Mouse (Mus musculus) liver, embryonic 11.5 days (tissue): ENCODE results near the gene Dact3. TPM values are rescaled to one million over a fixed set of nuclear protein-coding genes. Genes with fewer than 3 reads are reported as not detected.

Experiments
- ATAC-seq: fragments of 200-750 bp; cut with Nextera tagmentation; replicated peaks from 2 replicates; pipeline ENCODE4 v1.8.0; 2017; ENCODE audit warnings: moderate number of reproducible peaks, mild to moderate bottlenecking, moderate TSS enrichment, moderate library complexity; ENCODE audit not compliant: low FRiP score
- DNase-seq: peaks from one replicate; pipeline ENCODE4 v3.0.0-alpha.2; 2017; ENCODE audit warnings: low spot score
- H3K27ac ChIP-seq: fragments of 300-500 bp; sonication (generic); 2 replicates; pipeline ENCODE4 v1.5.1; 2014; ENCODE audit warnings: mild to moderate bottlenecking, low read depth, low read length, control low read depth
- H3K27me3 ChIP-seq: fragments of 300-500 bp; sonication (generic); replicated peaks from 2 replicates; pipeline ENCODE4 v1.6.1; 2014; ENCODE audit warnings: low read length, mixed read lengths; ENCODE audit not compliant: control insufficient read depth, insufficient read depth
- H3K36me3 ChIP-seq: fragments of 300-500 bp; sonication (generic); 2 replicates; pipeline ENCODE4 v1.6.1; 2014; ENCODE audit warnings: mild to moderate bottlenecking, low read length, moderate library complexity, mixed read lengths; ENCODE audit not compliant: control insufficient read depth, insufficient read depth
- H3K4me1 ChIP-seq: fragments of 300-500 bp; sonication (generic); replicated peaks from 2 replicates; pipeline ENCODE4 v1.6.1; 2014; ENCODE audit warnings: low read length, mixed read lengths; ENCODE audit not compliant: control insufficient read depth, insufficient read depth
- H3K4me2 ChIP-seq: fragments of 300-500 bp; sonication (generic); 2 replicates; pipeline ENCODE4 v1.6.1; 2014; ENCODE audit warnings: mild to moderate bottlenecking, control low read depth, moderate library complexity
- H3K4me3 ChIP-seq: fragments of 300-500 bp; sonication (generic); 2 replicates; pipeline ENCODE4 v1.5.1; 2014; ENCODE audit warnings: low read depth, low read length, control low read depth
- H3K9ac ChIP-seq: fragments of 300-500 bp; sonication (generic); 2 replicates; pipeline ENCODE4 v1.6.1; 2014; ENCODE audit warnings: low read depth, low read length, control low read depth
- H3K9me3 ChIP-seq: fragments of 300-500 bp; sonication (generic); 2 replicates; pipeline ENCODE4 v1.6.1; 2016; ENCODE audit warnings: low read length, inconsistent platforms, mixed read lengths; ENCODE audit not compliant: control insufficient read depth
- WGBS: fragments of 180-500 bp; shearing (Covaris S2); extraction: QIAGEN DNeasy Blood & Tissue Kit; methylation state at CpG from one replicate; pipeline ENCODE4 v1.1.7; 2014; 5-methylcytosine and 5-hydroxymethylcytosine counted together
- polyA plus RNA-seq: library from polyadenylated mRNA; unstranded; fragments of >200 nt; fragmentation: Nextera tagmentation; extraction: Ambion mirVana; gene quantifications from 2 replicates; pipeline ENCODE4 v1.2.1, GENCODE M21; 2014

Gene Dact3
- polyA plus RNA-seq, 1 experiment from 2014 or later, result 2.5 TPM

DNA sequence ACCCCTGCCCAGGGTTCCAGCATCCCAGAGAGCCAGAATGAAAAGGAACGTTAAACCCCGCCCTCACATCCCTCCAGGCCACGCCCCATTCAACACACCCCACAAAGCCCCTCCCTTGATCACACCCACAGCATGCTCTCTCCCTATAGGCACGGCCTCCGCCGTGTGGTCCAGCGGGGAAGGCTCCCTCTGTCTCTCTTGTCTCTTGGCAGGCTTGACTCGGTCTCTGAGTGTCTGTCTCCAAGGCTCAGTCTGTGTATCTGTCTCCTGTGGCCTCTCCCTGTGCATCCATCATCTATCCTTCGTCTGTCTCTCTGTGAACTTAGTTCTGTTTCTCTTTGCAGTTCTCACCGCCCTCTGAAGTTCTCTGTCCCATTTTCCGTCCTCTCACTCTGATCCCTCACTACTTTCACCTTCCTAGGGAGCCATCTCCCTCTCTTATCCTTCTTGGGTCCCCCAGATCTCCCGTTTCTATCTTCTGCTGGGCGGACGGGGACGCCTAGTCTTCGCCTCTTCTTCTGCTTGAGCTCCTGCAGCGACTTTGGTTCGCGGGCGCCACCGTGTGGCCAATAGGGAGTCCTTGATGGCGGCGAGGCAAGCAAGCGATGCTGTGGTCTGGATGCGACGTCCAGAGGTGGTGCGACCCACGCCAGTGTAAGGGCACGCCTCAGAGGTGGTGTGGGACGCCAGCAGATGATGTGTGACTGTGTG is 16.7 kb downstream of the Dact3 start, which contains the start of gene Gng8:
Gng8 (plus strand) TSS at position 146 of the 711 bp plus-strand sequence.
- H3K27ac ChIP-seq, result peak within 1 kb of the TSS; percentile 65
- H3K9ac ChIP-seq, result no peak within 1 kb of the TSS
- peaks cover 61% of the 10 kb centered on the region for H3K27me3 ChIP-seq
- peak within 1 kb of the TSS; percentile 81 for H3K4me2 ChIP-seq
- peak within 1 kb of the TSS; percentile 35 for H3K4me3 ChIP-seq
- peaks cover 15% of the 10 kb centered on the region for H3K4me1 ChIP-seq
- H3K9me3 ChIP-seq, result no peaks in the 10 kb centered on the region
- WGBS, result 2% methylated on average over 30 of the region's 30 CpGs
- no peaks in the 10 kb centered on the region for H3K36me3 ChIP-seq
- DNase-seq, result peak; percentile 86
- peak; percentile 85 for ATAC-seq

DNA sequence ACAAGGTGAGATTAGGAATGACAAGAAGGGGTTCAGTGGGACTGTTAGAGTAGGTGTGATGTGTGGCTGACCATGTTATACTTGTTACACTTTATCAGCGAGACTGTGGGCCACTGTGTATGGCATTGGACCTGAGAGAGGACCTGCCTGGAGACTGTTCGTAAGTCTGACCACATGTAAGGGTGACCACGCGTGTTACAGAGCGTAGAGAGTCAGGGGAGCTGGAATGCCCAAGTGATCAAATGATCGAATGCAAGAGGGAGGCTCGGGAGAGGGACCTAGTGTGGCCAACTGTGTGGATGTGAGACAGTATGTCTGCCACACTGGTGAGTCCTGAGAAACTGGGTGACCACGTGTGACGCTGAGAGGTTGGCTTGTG is 17.2 kb downstream of the Dact3 start:
- WGBS, result 41% methylated on average over 9 of the region's 9 CpGs
- Histone ChIP-seq H3K4me3 (peak overlapping the region; percentile 35), H3K4me1 (peaks cover 15% of the 10 kb centered on the region), H3K27ac (no peak overlapping the region), H3K27me3 (peaks cover 56% of the 10 kb centered on the region), H3K9ac (no peak overlapping the region), H3K36me3 (no peaks in the 10 kb centered on the region), H3K9me3 (no peaks in the 10 kb centered on the region), H3K4me2 (peak overlapping the region; percentile 81)
- ATAC-seq, result 0 out of 2 replicates have a peak, but pooled peaks have one; percentile 1
- DNase-seq, result no peak

DNA sequence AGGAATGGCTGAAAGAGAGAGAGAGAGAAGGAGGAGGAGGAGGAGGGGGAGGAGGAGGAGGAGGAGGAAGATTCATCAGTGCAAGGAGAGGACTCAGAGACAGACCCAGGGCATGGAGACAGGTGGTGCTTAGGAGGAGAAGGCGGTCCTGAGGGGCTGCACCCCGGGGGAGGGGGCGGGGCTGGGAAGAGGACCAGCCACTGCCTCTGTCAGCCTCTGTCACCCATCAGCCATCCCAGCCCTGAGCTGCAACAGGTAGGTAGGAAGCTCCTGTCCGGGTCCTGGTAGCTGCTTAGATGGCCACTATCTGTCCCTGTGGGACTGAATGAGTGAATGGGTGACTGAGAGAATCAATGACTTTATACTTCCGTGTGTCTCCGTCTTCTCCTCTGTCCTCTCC is 18.5 kb downstream of the Dact3 start:
- Histone ChIP-seq H3K9ac (no peak overlapping the region), H3K4me2 (no peak overlapping the region), H3K4me3 (no peak overlapping the region), H3K27me3 (peaks cover 47% of the 10 kb centered on the region), H3K36me3 (no peaks in the 10 kb centered on the region), H3K4me1 (peaks cover 15% of the 10 kb centered on the region), H3K9me3 (no peaks in the 10 kb centered on the region), H3K27ac (no peak overlapping the region)
- 8% methylated on average over 5 of the region's 6 CpGs for WGBS
- ATAC-seq (no peak), DNase-seq (no peak)

DNA sequence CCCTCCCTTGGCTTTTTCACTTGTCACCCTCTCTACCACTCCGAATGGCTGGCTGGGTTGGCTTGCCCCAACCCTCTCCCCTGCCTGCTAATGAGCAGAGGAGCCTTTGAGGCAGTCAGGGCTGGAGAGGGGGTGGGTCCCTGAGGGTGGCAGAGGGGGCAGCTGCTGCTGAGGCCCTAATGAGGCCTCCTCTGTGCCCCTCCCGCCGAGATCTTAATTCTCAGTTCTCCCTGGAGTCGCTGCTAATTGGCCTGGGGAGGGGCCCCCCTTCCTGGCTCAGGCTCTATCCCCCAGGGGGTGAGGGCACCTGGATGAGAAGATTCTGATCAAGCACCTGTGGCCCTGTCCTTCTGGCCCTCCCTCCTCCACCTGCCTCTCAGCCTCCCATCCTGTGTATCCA is 19.2 kb downstream of the Dact3 start:
- WGBS, result 6% methylated on average over 4 of the region's 4 CpGs
- DNase-seq, result no peak
- H3K4me3 ChIP-seq, result no peak overlapping the region
- H3K27ac ChIP-seq, result no peak overlapping the region
- peak overlapping the region; percentile 56; the same call in 1 of the 2 replicates for H3K4me2 ChIP-seq
- H3K36me3 ChIP-seq, result no peaks in the 10 kb centered on the region
- H3K9me3 ChIP-seq, result no peaks in the 10 kb centered on the region
- no peak overlapping the region for H3K9ac ChIP-seq
- H3K27me3 ChIP-seq, result peaks cover 45% of the 10 kb centered on the region
- H3K4me1 ChIP-seq, result peaks cover 15% of the 10 kb centered on the region
- no peak for ATAC-seq

DNA sequence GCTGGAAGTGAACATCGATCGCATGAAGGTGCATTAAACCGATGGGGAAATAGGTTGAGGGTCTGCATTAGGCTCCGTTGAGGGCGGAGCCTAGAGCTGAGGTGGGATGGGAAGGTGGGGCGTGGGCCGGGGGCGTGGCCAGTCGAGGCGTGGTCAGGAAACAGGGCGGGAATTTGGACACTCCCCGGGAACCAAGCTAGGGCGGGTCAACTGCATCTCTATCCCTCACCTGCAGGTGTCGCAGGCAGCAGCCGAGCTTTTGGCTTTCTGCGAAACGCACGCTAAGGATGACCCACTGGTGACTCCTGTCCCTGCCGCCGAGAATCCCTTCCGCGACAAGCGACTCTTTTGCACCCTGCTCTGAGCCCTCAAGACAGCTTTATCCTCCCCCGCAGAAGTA is 19.9 kb downstream of the Dact3 start:
- H3K27ac ChIP-seq, result no peak overlapping the region
- WGBS, result under 1% methylated on average over 24 of the region's 24 CpGs
- no peaks in the 10 kb centered on the region for H3K36me3 ChIP-seq
- peak overlapping the region; percentile 56 for H3K4me2 ChIP-seq
- H3K27me3 ChIP-seq, result peaks cover 45% of the 10 kb centered on the region
- H3K4me1 ChIP-seq, result peaks cover 15% of the 10 kb centered on the region
- H3K4me3 ChIP-seq, result 0 out of 2 replicates have a peak overlapping the region, but pooled peaks have one; percentile 7
- DNase-seq, result peak; percentile 76
- peak; percentile 27 for ATAC-seq
- H3K9me3 ChIP-seq, result no peaks in the 10 kb centered on the region
- H3K9ac ChIP-seq, result no peak overlapping the region

DNA sequence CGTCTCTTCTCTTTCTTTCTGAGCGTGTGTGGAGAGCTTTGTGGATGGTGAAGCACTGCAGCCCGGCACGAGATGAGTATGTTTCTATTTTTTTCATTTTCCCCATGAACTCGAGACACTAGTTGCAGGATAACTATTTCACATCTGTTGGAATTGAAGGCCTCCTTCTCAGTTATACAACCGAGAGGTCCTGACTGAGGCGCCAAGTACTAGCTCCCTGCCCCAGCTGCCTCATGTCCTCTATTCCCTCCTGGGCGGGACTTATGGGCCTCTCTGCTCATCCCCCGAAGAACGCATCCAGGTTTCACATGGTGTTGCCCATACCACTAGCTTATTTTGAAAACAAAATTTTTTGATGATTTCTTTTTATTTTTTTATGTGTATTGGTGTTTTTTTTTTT is 20.4 kb downstream of the Dact3 start:
- H3K4me1 ChIP-seq, result peaks cover 15% of the 10 kb centered on the region
- H3K4me3 ChIP-seq, result 0 out of 2 replicates have a peak overlapping the region, but pooled peaks have one; percentile 7
- DNase-seq (no peak), ATAC-seq (no peak)
- no peaks in the 10 kb centered on the region for H3K9me3 ChIP-seq
- peak overlapping the region; percentile 56 for H3K4me2 ChIP-seq
- no peak overlapping the region for H3K9ac ChIP-seq
- no peaks in the 10 kb centered on the region for H3K36me3 ChIP-seq
- 39% methylated on average over 10 of the region's 10 CpGs for WGBS
- peaks cover 43% of the 10 kb centered on the region for H3K27me3 ChIP-seq
- H3K27ac ChIP-seq, result no peak overlapping the region

DNA sequence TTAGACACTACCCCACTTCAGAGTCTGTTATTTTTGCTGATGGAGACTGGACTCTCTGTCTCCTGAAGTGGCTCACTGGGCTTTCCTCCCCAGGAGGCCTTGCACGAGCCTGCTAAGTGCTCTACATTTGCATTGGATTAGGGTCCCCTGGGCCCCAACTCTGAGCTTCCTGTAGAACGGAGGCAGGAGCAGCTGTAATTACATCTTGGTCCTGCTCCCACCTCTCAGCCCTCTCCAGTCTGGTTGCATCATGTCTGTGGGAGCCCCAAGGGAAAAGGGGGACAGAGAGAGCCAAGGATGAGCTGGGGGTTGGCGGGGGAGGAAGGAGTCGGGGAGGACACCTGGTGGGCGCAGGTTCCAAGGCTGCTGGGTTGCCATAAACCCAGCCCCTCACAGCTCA is 25.4 kb downstream of the Dact3 start:
- no peak overlapping the region for H3K4me3 ChIP-seq
- peaks cover 11% of the 10 kb centered on the region; the same call in 1 of the 2 replicates for H3K27me3 ChIP-seq
- H3K27ac ChIP-seq, result no peak overlapping the region
- H3K9ac ChIP-seq, result no peak overlapping the region
- no peak overlapping the region for H3K4me2 ChIP-seq
- no peak for DNase-seq
- peaks cover 25% of the 10 kb centered on the region for H3K4me1 ChIP-seq
- WGBS, result 53% methylated on average over 5 of the region's 5 CpGs
- H3K9me3 ChIP-seq, result no peaks in the 10 kb centered on the region
- ATAC-seq, result no peak
- no peaks in the 10 kb centered on the region for H3K36me3 ChIP-seq

DNA sequence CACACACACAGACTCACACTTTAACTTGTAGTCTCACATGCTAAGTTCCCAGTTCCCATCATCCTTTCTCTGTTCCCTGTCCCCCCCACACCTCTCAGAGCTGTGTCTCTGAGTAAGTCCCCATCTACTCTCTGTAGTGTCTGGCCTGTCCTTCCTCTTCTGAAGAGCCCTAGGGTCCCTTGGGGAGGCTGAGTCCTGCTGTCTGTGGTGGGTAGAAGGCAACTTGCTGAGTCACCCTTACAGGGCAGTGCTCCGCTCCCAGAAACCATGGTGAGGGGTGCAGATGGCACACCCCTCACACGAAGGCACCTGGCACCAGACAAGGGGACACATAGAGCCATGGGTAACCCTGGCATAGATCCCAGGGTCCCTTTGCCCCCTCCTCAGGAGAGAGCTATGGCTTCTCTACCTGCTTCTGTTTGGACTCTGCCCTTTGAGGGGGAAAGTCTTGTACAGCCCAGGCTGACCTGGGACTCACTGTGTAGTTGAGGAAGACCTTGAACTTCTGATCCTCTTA is 28.4 kb downstream of the Dact3 start:
- Histone ChIP-seq H3K4me3 (no peak overlapping the region), H3K4me1 (peaks cover 47% of the 10 kb centered on the region), H3K27me3 (peaks cover 20% of the 10 kb centered on the region), H3K4me2 (no peak overlapping the region), H3K36me3 (no peaks in the 10 kb centered on the region), H3K9ac (no peak overlapping the region; the same call in 1 of the 2 replicates), H3K27ac (peak overlapping the region; percentile 9; the same call in 1 of the 2 replicates), H3K9me3 (no peaks in the 10 kb centered on the region)
- ATAC-seq, result no peak
- DNase-seq, result no peak
- WGBS, result 44% methylated on average over 2 of the region's 2 CpGs
